Mouse (Mus musculus) CH12.LX (cell line): Measurements from ENCODE around the gene Lypd6b. TPM values are rescaled to one million over a fixed set of nuclear protein-coding genes. Genes with fewer than 3 reads are reported as not detected.

Experiments
- DNase-seq: peaks from one replicate; pipeline ENCODE4 v3.0.0-alpha.2; 2013; ENCODE audit errors: extremely low read depth
- H3K27ac ChIP-seq: 2 replicates; pipeline ENCODE4 v1.5.1; 2012; ENCODE audit warnings: low read depth, mild to moderate bottlenecking, control low read depth, moderate library complexity; ENCODE audit not compliant: insufficient read depth
- H3K27me3 ChIP-seq: replicated peaks from 2 replicates; pipeline ENCODE3; 2012; ENCODE audit warnings: inconsistent platforms
- H3K36me3 ChIP-seq, 2 experiments: replicated peaks in 1 of 2; 2 replicates each; pipeline versions ENCODE3 to v1.6.1; 2012; ENCODE audit warnings: inconsistent platforms in 1 of 2, low read length in 1 of 2, mild to moderate bottlenecking in 1 of 2, mixed read lengths in 1 of 2, moderate library complexity in 1 of 2; ENCODE audit not compliant: control insufficient read depth in 1 of 2, insufficient read depth in 1 of 2
- H3K4me1 ChIP-seq, 2 experiments: 2 replicates each; pipeline ENCODE4 v1.6.1; 2012; ENCODE audit warnings: inconsistent platforms in 1 of 2, moderate library complexity in 1 of 2; ENCODE audit not compliant: insufficient read depth in 2 of 2, control insufficient read depth in 1 of 2
- H3K4me2 ChIP-seq: 2 replicates; pipeline ENCODE4 v1.6.1; 2012; ENCODE audit warnings: low read depth, mild to moderate bottlenecking, control low read depth; ENCODE audit not compliant: poor library complexity, insufficient read depth, severe bottlenecking
- H3K4me3 ChIP-seq, 3 experiments: fragments of 150-350 bp in 1 of 3; sonication (generic) in 1 of 3; replicated peaks in 1 of 3; 2 replicates each; pipeline versions ENCODE3 to v1.5.1; 2011 to 2012; ENCODE audit warnings: low read depth in 2 of 3, low read length in 2 of 3, mild to moderate bottlenecking in 2 of 3, moderate library complexity in 2 of 3, control low read depth in 1 of 3, improper control_type of control experiment in 1 of 3, inconsistent platforms in 1 of 3, mixed read lengths in 1 of 3; ENCODE audit not compliant: poor library complexity in 1 of 3
- H3K79me2 ChIP-seq: replicated peaks from 2 replicates; pipeline ENCODE4 v1.6.1; 2012; ENCODE audit warnings: mild to moderate bottlenecking, moderate library complexity; ENCODE audit not compliant: control insufficient read depth, poor library complexity, insufficient read depth, severe bottlenecking; ENCODE audit errors: extremely low read depth
- H3K9ac ChIP-seq: 2 replicates; pipeline ENCODE4 v1.6.1; 2012; ENCODE audit warnings: low read depth, mild to moderate bottlenecking, control low read depth, moderate library complexity; ENCODE audit not compliant: insufficient read depth
- H3K9me3 ChIP-seq: replicated peaks from 2 replicates; pipeline ENCODE3; 2012; ENCODE audit warnings: low read length, inconsistent platforms, mixed read lengths
- BHLHE40 ChIP-seq: IDR thresholded peaks from 2 replicates; pipeline ENCODE4 v1.6.1; 2011; ENCODE audit warnings: mild to moderate bottlenecking, low read depth, low read length, improper control_type of control experiment
- CHD1 ChIP-seq: IDR thresholded peaks from 2 replicates; pipeline ENCODE4 v1.6.1; 2012; ENCODE audit warnings: low read depth, low read length, improper control_type of control experiment, inconsistent platforms
- CHD2 ChIP-seq: IDR thresholded peaks from 2 replicates; pipeline ENCODE4 v1.6.1; 2011; ENCODE audit warnings: low read length, improper control_type of control experiment
- JUN ChIP-seq: IDR thresholded peaks from 2 replicates; pipeline ENCODE4 v1.6.1; 2011; ENCODE audit warnings: low read depth, mild to moderate bottlenecking, low read length, improper control_type of control experiment, moderate library complexity; ENCODE audit not compliant: insufficient read depth
- JUND ChIP-seq: conservative IDR thresholded peaks from 2 replicates; pipeline ENCODE4 v1.6.1; 2011; ENCODE audit warnings: low read depth, low read length, improper control_type of control experiment
- MAFK ChIP-seq: IDR thresholded peaks from 2 replicates; pipeline ENCODE4 v1.6.1; 2011; ENCODE audit warnings: low read length, improper control_type of control experiment; ENCODE audit not compliant: insufficient replicate concordance
- MAX ChIP-seq: IDR thresholded peaks from 2 replicates; pipeline ENCODE4 v1.6.1; 2011; ENCODE audit warnings: low read length, improper control_type of control experiment
- MAZ ChIP-seq: IDR thresholded peaks from 2 replicates; pipeline ENCODE4 v1.6.1; 2012; ENCODE audit warnings: low read depth, mild to moderate bottlenecking, inconsistent platforms, low read length, improper control_type of control experiment, moderate library complexity
- MYC ChIP-seq: IDR thresholded peaks from 2 replicates; pipeline ENCODE4 v1.6.1; 2011; ENCODE audit warnings: low read depth, mild to moderate bottlenecking, improper control_type of control experiment, low read length
- NRF1 ChIP-seq: IDR thresholded peaks from 2 replicates; pipeline ENCODE4 v1.6.1; 2014; ENCODE audit warnings: low read depth, mild to moderate bottlenecking, inconsistent platforms, low read length, improper control_type of control experiment, moderate library complexity
- PAX5 ChIP-seq: IDR thresholded peaks from 2 replicates; pipeline ENCODE4 v1.6.1; 2012; ENCODE audit warnings: low read length, inconsistent platforms, mixed read lengths
- POLR2A ChIP-seq: IDR thresholded peaks from 2 replicates; pipeline ENCODE4 v1.6.1; 2011; ENCODE audit warnings: low read depth, mild to moderate bottlenecking, improper control_type of control experiment, low read length
- RAD21 ChIP-seq: IDR thresholded peaks from 2 replicates; pipeline ENCODE4 v1.6.1; 2011; ENCODE audit warnings: low read depth, mild to moderate bottlenecking, low read length, improper control_type of control experiment, moderate library complexity
- UBTF ChIP-seq: IDR thresholded peaks from 2 replicates; pipeline ENCODE4 v1.6.1; 2012; ENCODE audit warnings: low read depth, mild to moderate bottlenecking, inconsistent platforms, low read length, improper control_type of control experiment, moderate library complexity
- USF1 ChIP-seq: IDR thresholded peaks from 2 replicates; pipeline ENCODE4 v1.6.1; 2014; ENCODE audit warnings: low read depth, mild to moderate bottlenecking, inconsistent platforms, low read length, improper control_type of control experiment
- USF2 ChIP-seq: conservative IDR thresholded peaks from 2 replicates; pipeline ENCODE4 v1.6.1; 2011; ENCODE audit warnings: low read depth, low read length, improper control_type of control experiment
- ZNF384 ChIP-seq: IDR thresholded peaks from 2 replicates; pipeline ENCODE4 v1.6.1; 2012; ENCODE audit warnings: low read depth, low read length, improper control_type of control experiment, inconsistent platforms
- dilution Hi-C: fragments of 300-500 bp; cut with MboI; formaldehyde crosslinking; loops from 2 replicates; pipeline ENCODE4 v1.14.3; 2020; ENCODE audit warnings: low sequenced_read_pairs; ENCODE audit not compliant: extremely low pct_unique_long_range_greater_than_20kb, extremely low pct_ligation_motif_present
- in situ Hi-C: fragments of 300-500 bp; cut with MboI; formaldehyde crosslinking; loops from 3 replicates; pipeline ENCODE4 v1.14.3; 2019; ENCODE audit warnings: low sequenced_read_pairs, low pct_ligation_motif_present, low pct_unique_long_range_greater_than_20kb, mixed read lengths
- polyA plus RNA-seq: library from polyadenylated mRNA; unstranded; fragments of >175 nt; gene quantifications from 2 replicates; pipeline ENCODE4 v1.2.1, GENCODE M21; 2012; ENCODE audit warnings: low read depth; ENCODE audit not compliant: insufficient read length
- total RNA-seq, 2 experiments: library from RNA; depleted of rRNA; stranded (reverse); fragments of 300-350 nt in 1 of 2; fragments of >200 nt in 1 of 2; gene quantifications; 2 replicates each; pipeline ENCODE4 v1.2.3; 2012 to 2014

The Lypd6b gene
- total and polyA plus RNA-seq, 3 experiments, result 0.15 to 1.4 TPM; not detected in 1

GRCm38 (mm10) chr2:49741895-49742734, 45.4 kb upstream of the Lypd6b start (continued):
- TF ChIP-seq NRF1 (no peak), ZNF384 (peak; percentile 73)

- Histone ChIP-seq H3K4me3 (no peak overlapping the region), H3K9ac (no peak overlapping the region), H3K27ac (no peak overlapping the region), H3K4me1 (peaks cover 25 to 49% of the 10 kb centered on the region in 2 experiments), H3K36me3 (no peaks in the 10 kb centered on the region), H3K79me2 (no peaks in the 10 kb centered on the region), H3K27me3 (no peaks in the 10 kb centered on the region), H3K4me2 (no peak overlapping the region), H3K9me3 (no peaks in the 10 kb centered on the region)
- dilution Hi-C loops (no loop called here), in situ Hi-C loops (loop anchor here (25.0 kb wide), 1 partner anchor 831 kb away; no protein-coding TSS in a partner anchor)
- no peak for DNase-seq
- TF ChIP-seq MYC (no peak), MAFK (no peak), CHD2 (no peak), RAD21 (no peak), UBTF (no peak), USF1 (no peak), PAX5 (no peak), JUND (no peak), POLR2A (no peak), JUN (no peak), CHD1 (no peak), ZNF384 (no peak), MAX (no peak), USF2 (no peak), BHLHE40 (no peak)
These were observed 44.6 kb upstream of the Lypd6b start for GRCm38 (mm10) chr2:49742919-49743318.

GRCm38 (mm10) chr2:49743775-49744174, 43.7 kb upstream of the Lypd6b start:
- in situ Hi-C loops, result loop anchor here (25.0 kb wide), 1 partner anchor 831 kb away; no protein-coding TSS in a partner anchor
- Histone ChIP-seq H3K36me3 (no peaks in the 10 kb centered on the region), H3K9ac (peak overlapping the region; percentile 12), H3K4me1 (peaks cover 25 to 54% of the 10 kb centered on the region in 2 experiments), H3K4me2 (peak overlapping the region; percentile 82), H3K4me3 (peak overlapping the region; percentile 3 to 37 (median 21)), H3K9me3 (no peaks in the 10 kb centered on the region), H3K27ac (peak overlapping the region; percentile 29; the same call in 1 of the 2 replicates), H3K79me2 (no peaks in the 10 kb centered on the region), H3K27me3 (no peaks in the 10 kb centered on the region)
- dilution Hi-C loops, result no loop called here
- no peak for DNase-seq
- TF ChIP-seq MYC (no peak), MAZ (0 out of 2 replicates have a peak, but pooled peaks have one; percentile 29)
